Mouse (Mus musculus) adrenal gland, adult 8-10 months (tissue): ENCODE results near the gene Olfr680-ps1. TPM values are rescaled to one million over a fixed set of nuclear protein-coding genes. Genes with fewer than 3 reads are reported as not detected.
"Not testable (repeated sequence)": the region's sequence is repeated elsewhere in the genome, so short reads cannot be mapped to it uniquely, and the experiment has no call there.

Source experiments
- DNase-seq: peaks from one replicate; pipeline ENCODE4 v3.0.0; 2022
- total RNA-seq, 4 experiments: library from RNA; stranded (reverse); gene quantifications; 2 replicates each; pipeline ENCODE4 v1.2.4; 2022

Gene Olfr680-ps1
- not detected for total RNA-seq

DNA sequence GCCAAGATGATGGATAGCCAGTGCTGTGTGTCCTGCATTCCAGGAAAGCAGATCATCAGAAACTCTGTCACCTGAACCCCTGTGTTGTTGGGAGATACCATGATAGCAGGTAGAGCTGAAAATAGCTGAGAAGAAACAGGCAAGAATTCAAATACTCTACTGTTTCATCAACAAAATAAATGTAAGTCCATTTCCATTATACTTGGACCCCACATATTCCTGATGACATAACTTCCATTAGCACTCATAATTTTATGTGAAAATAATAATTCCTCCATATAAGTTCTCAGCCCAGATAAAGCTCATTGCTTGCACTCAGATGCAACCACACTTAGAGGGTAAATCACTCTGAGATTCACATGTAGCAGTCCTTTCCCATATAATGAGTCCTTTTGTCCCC, at the start of gene Olfr680-ps1:
Olfr680-ps1 (minus strand) TSS at position 101 of the 400 bp plus-strand sequence.
- DNase-seq, result not testable (repeated sequence)

DNA sequence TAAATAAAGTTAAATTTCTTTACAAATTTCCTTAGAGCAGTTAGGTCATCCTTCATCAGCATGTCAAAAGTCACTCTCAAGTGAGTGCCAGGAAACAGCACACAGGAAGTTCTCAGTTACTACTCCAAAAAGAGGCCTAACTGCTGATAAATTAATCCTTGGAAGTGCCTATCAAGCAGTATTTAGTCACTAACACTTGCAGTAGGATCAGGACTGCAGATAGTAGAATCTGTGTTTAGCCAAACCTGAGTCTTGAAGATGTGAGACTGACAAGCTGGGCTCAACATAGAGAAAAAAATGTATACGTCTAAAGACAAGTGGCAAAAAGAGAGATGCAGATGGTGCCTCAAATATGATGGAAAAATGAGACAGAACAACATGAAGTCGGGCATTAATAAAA, 48.7 kb upstream of the Olfr680-ps1 start:
- no peak for DNase-seq

DNA sequence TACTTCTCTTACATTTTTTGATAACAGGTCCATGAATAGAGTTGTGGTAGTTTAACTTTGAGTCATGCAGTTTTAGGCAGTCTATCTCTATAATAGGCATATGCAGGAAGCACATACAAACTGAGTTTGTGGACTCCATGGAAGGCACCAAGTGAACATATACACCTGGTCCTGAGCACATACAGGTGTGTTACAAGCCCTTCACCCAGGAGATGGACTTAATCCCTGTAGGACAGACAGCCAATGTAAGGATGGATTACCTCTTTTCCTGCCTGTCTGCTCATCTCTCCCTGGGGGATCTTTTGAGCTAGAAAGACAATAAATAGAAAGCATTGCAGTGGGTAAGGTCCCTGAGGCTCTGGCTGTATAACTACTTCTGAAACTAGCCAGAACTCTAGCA, 23.9 kb upstream of the Olfr680-ps1 start, which contains the start of gene Olfr681:
Olfr681 (plus strand) TSS at position 301 of the 400 bp plus-strand sequence.
- no peak for DNase-seq

DNA sequence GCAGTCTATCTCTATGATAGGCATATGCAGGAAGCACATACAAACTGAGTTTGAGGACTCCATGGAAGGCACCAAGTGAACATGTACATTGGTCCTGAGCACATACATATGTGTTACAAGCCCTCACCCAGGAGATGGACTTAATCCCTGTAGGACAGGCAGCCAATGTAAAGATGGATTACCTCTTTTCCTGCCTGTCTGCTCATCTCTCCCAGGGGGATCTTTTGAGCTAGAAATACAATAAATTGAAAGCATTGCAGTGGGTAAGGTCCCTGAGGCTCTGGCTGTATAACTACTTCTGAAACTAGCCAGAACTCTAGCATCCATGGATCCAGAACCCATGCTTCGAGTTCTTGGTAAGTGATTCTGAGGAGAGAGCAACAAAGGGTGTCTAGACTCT, 11.7 kb downstream of the Olfr680-ps1 start, which contains the start of gene Olfr679:
Olfr679 (plus strand) TSS at position 301 of the 400 bp plus-strand sequence.
- DNase-seq, result no peak

DNA sequence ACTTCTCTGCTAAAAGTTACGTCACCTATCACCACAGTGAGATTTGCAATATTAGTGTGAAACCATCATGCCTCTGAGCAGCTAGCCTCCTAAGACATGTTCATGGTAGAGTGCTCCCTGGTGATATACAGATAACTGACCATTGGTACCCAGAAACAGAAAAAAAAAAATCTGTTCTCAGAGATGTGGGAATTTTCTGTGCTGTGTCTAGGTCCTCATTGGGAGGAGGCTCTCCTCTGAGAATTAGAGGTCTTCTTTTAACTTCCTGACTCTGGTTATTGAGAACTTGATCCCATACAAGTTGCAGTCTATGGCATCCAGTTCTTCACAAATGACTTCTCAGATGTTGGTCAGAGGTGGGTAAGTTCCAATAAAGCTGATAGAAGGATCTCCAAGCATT, 28.4 kb downstream of the Olfr680-ps1 start, which contains the start of gene Olfr678:
Olfr678 (plus strand) TSS at position 301 of the 400 bp plus-strand sequence.
- no peak for DNase-seq

DNA sequence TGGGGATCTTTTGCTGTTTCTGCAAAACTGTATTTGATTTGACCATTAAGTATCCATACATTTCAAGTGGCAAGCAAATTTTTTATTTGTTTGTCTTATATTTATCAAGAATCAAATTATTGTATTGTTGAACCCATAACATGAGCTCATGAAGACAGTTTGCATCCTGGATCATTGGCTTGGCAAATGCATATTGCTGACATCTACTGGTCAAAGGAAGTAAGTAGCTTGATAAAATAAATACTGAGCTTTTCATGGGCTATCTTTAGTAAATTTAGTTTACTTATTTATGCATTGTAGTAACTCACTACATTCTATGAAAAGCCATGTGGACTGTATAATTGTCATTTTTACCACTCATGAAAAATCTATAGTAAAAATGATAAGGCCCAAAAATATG, 33.7 kb downstream of the Olfr680-ps1 start:
- no peak for DNase-seq

Other genes with a start within 250 kb of the Olfr680-ps1 start
- gene Usp17la, start 235.8 kb downstream of the Olfr680-ps1 start, total RNA-seq, result not detected
- not detected for gene Olfr665, start 214.8 kb downstream of the Olfr680-ps1 start, total RNA-seq
- not detected for gene Olfr666, start 196.9 kb downstream of the Olfr680-ps1 start, total RNA-seq
- gene Olfr667, start 171.3 kb downstream of the Olfr680-ps1 start, total RNA-seq, result not detected
- not detected for gene Olfr668, start 164.8 kb downstream of the Olfr680-ps1 start, total RNA-seq
- not detected for gene Olfr669, start 158.6 kb downstream of the Olfr680-ps1 start, total RNA-seq
- not detected for gene Olfr670, start 130.2 kb downstream of the Olfr680-ps1 start, total RNA-seq
- gene Olfr671, start 113.7 kb downstream of the Olfr680-ps1 start, total RNA-seq, result not detected
- gene Olfr672, start 90.8 kb downstream of the Olfr680-ps1 start, total RNA-seq, result not detected
- gene Olfr675, start 64.4 kb downstream of the Olfr680-ps1 start, total RNA-seq, result not detected
- gene Olfr676, start 60.1 kb downstream of the Olfr680-ps1 start, total RNA-seq, result not detected
- not detected for gene Olfr677, start 41.4 kb downstream of the Olfr680-ps1 start, total RNA-seq
- gene Olfr678, start 28.3 kb downstream of the Olfr680-ps1 start, total RNA-seq, result not detected
- gene Olfr679, start 11.6 kb downstream of the Olfr680-ps1 start, total RNA-seq, result not detected
- gene Olfr681, start 24.0 kb upstream of the Olfr680-ps1 start, total RNA-seq, result not detected
- not detected for gene Olfr683, start 54.2 kb upstream of the Olfr680-ps1 start, total RNA-seq
- gene Olfr684, start 70.8 kb upstream of the Olfr680-ps1 start, total RNA-seq, result not detected
- gene Olfr685, start 93.2 kb upstream of the Olfr680-ps1 start, total RNA-seq, result not detected
- not detected for gene Olfr686, start 114.7 kb upstream of the Olfr680-ps1 start, total RNA-seq
- gene Olfr688, start 195.3 kb upstream of the Olfr680-ps1 start, total RNA-seq, result not detected
- not detected for gene Olfr689, start 218.3 kb upstream of the Olfr680-ps1 start, total RNA-seq
- gene Olfr690, start 241.3 kb upstream of the Olfr680-ps1 start, total RNA-seq, result not detected
- under 1 TPM in 1 of 4 experiments, not detected in 3; 0.15 TPM for gene Olfr691, start 249.5 kb upstream of the Olfr680-ps1 start, total RNA-seq